Mouse (Mus musculus): ENCODE results near the gene Pgd.

Pgd gene

GRCm38 (mm10) chr4:149169926-149170325 lies 3.4 kb upstream of the Pgd start:
- peak; percentile 13 for DNase-seq (ENCODE audit: low read depth, low spot score)

GRCm38 (mm10) chr4:149168016-149168415 lies 1.4 kb upstream of the Pgd start:
- no peak for DNase-seq (ENCODE audit: low read depth, low spot score)

- peak; percentile 85 for DNase-seq (ENCODE audit: low read depth, low spot score)
These were observed 513 bp upstream of the Pgd start for GRCm38 (mm10) chr4:149166957-149167611.

DNA sequence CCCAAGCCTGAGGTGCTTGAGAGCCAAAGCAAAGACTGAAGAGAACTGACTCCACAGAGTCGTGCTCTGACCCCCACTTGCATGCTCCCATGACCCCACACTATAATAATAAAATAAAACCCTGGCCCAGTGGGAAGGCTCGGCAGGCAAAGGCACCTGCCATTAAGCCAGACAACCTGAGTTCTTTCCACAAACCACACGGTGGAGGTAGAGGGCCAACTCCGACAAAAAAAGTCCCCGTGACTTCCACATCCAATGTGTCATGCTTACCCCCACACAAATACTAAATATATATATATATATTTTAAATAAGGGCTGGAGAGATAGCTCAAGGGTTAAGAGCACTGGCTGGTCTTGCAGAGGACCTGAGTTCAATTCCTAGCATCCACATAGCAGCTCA lies 2.4 kb downstream of the Pgd start:
- no peak for DNase-seq (ENCODE audit: low read depth, low spot score)

GRCm38 (mm10) chr4:149163196-149163595 lies 3.4 kb downstream of the Pgd start:
- DNase-seq (ENCODE audit: low read depth, low spot score) = no peak

DNA sequence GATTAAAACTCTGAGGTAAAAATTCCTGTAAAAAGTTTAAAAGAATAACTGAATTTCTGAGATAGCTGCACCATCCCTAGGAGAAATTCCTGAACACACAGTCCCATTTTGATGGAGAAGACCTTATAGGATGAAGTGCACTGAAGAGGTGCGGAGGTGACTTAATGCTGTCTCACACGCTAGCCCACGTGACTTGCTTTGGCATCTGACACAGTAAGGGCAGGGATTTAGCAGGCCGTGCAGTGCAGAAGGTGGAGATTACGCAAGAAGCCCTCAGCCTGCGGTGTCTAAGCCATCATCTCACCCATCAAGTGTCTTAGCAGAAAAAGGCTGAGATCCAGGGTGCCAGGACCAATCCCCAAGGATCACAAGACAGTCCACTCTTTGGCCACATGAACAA lies 5.4 kb downstream of the Pgd start:
- DNase-seq (ENCODE audit: low read depth, low spot score) = no peak

GRCm38 (mm10) chr4:149159891-149160290 lies 6.7 kb downstream of the Pgd start:
- no peak for DNase-seq (ENCODE audit: low read depth, low spot score)

DNA sequence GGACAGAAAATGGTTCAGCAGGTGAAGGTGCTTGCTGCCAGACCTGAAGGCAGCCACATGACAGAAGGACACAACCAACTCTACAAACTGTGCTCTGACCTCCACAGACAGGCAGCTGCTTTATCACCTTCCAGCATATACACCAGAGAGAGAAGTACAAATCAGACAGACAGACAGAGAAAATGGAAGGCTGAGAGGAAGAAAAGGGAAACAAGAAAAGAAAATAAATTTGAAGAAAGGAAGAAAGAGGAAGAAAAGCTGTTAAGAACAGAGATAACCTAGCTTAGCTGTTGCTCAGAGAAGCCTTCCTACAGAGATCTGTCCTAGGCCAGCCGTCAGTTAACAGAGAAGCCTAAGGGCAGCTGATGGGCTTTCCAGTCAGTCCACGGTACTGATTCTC lies 7.4 kb downstream of the Pgd start:
- no peak for DNase-seq (ENCODE audit: low read depth, low spot score)

GRCm38 (mm10) chr4:149157415-149157973 lies 9.1 kb downstream of the Pgd start:
- no peak for DNase-seq (ENCODE audit: low read depth, low spot score)

DNA sequence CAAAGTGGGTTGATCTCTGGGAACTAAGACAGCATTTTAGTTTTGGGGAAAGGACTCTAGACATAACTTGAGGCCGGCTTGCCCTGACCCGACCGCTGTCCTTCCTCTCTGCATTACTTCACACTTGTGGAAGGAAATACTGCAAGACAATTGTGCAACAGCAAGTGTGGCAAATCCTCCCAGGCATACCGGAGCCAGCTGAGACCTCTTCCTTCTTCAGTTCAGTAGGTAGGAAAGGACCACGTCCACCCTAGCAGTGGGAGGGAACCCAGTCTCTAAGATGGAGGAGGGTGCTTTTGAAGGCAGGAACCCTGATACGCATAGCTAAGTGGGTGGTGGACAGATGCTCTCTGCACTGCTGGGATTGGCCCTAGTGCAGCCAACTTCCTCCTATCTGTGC lies 10.9 kb downstream of the Pgd start:
- DNase-seq (ENCODE audit: low read depth, low spot score) = no peak

GRCm38 (mm10) chr4:149154859-149155258 lies 11.7 kb downstream of the Pgd start:
- DNase-seq (ENCODE audit: low read depth, low spot score) = no peak

- no peak for DNase-seq (ENCODE audit: low read depth, low spot score)
These were observed 15.8 kb downstream of the Pgd start for GRCm38 (mm10) chr4:149150721-149151120.

GRCm38 (mm10) chr4:149150256-149150655 lies 16.3 kb downstream of the Pgd start:
- no peak for DNase-seq (ENCODE audit: low read depth, low spot score)

DNA sequence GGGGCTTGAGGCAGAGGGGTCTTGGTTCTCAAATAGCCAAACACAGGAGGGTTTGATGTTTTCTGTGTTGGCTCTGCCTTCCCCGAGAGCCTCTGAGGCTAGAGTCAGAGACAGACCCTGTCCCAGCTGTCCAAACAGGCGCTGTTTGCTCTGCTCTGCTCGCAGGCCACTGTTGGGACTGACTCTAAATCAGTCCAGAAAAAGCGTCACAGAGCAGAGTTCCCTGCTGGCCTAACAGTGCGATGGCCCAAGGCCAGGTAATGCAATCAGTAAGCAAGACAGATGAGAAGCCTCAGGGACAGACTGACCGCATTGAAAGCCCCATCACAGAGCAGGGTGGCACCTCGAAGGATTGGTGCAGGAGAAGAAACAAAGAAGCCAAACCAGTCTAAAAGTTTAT lies 17.0 kb downstream of the Pgd start:
- DNase-seq (ENCODE audit: low read depth, low spot score) = no peak

GRCm38 (mm10) chr4:149149196-149149595 lies 17.4 kb downstream of the Pgd start:
- no peak for DNase-seq (ENCODE audit: low read depth, low spot score)

DNA sequence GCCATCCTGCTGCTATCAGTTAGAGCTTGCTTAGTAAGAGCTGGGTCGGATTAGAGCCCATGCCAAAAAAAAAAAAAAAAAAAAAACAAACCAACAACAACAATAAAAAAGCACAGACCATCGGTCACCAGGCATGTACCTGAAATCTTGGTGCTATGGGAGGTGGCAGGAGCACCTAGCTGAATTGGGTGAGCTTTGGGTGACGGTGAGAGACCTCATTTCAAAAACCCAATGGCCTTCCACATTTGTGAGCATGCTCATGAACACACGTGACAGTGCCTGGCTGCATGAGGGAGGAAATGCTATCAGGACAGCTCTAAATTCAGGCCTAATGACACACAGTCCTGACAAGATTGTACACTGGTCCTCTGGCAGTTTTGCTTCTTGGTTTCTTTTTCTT lies 18.5 kb downstream of the Pgd start:
- no peak for DNase-seq (ENCODE audit: low read depth, low spot score)

GRCm38 (mm10) chr4:149147528-149147927 lies 19.0 kb downstream of the Pgd start:
- no peak for DNase-seq (ENCODE audit: low read depth, low spot score)

DNA sequence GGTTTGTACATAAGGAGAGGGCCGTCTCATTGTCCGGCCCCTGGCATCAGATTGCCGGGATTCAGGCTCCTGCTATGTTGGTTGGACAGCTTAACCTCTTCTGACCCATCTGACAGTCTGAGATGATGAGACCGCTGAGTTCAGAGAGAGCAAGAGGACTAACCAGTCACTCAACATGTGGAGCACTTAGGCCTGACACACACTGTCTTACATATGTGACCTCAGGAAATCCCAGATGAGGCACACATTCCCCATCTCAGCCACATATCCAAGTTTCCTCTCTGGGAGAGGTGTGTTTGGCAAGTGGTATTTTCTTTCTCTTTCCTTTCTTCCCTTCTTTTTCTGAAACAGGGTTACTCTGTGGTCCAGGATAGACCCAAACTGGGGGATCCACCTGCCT lies 21.4 kb downstream of the Pgd start:
- no peak for DNase-seq (ENCODE audit: low read depth, low spot score)

GRCm38 (mm10) chr4:149144459-149144858 lies 22.1 kb downstream of the Pgd start:
- peak; percentile 80 for DNase-seq (ENCODE audit: low read depth, low spot score)

- no peak for DNase-seq (ENCODE audit: low read depth, low spot score)
These were observed 23.0 kb downstream of the Pgd start for GRCm38 (mm10) chr4:149143594-149143993.

GRCm38 (mm10) chr4:149138515-149138914 lies 28.1 kb downstream of the Pgd start:
- no peak for DNase-seq (ENCODE audit: low read depth, low spot score)

DNA sequence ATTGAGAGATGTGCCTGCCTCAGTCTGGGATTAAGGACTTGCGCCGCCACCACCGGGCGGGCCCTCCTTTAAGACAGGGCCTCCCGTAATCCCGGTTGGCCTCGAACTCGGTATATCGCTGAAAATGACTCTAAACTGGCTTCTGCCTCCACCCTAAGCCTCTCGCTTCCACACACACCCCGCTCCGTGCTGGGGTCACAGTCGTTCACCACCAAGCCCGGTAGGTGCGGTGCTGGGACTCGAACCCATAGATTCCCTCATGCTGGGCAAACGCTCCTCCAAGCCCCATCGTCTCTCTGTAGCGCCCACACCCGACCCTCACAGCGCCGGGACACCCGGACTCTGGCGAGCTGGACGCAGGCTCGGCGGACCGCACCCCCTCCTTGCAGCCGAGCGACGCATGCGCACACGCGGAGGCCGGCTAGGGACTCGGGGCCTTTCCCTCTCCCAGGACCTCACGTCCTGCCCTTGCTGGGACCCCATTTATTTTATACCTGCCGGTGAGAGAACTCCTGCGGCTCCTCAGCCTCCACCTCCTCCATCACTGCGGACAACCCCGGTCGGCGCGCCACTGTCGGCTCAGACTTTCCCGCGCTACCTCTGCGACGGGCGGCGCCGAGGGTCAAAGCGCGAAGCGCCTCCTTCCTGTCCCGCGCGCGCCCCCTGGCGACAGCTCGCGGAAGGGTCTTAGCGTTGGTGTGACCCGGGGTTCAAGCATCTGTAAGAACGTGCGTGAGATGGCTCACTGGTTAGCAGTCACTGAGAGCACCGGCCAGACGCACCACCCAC lies 29.4 kb downstream of the Pgd start, which contains the start of gene Cenps:
Cenps (minus strand) TSS at position 648 of the 789 bp plus-strand sequence.
- DNase-seq (ENCODE audit: low read depth, low spot score) = peak; percentile 95

Measured in A20 (cell line).